Mouse (Mus musculus): ENCODE results near the gene Gata5. TPM values are rescaled to one million over a fixed set of nuclear protein-coding genes. Genes with fewer than 3 reads are reported as not detected.

The Gata5 gene
- polyA plus RNA-seq, 1 experiment from 2014 or later, result 0.57 TPM

- Histone ChIP-seq H3K27ac (replicated peaks) (no peak overlapping the region), H3K9me3 (no peaks in the 10 kb centered on the region), H3K36me3 (replicated peaks) (no peaks in the 10 kb centered on the region), H3K4me3 (no peak overlapping the region), H3K27me3 (replicated peaks; ENCODE audit: low read depth, poor library complexity, severe bottlenecking) (peaks cover 46% of the 10 kb centered on the region), H3K4me1 (peaks cover 16% of the 10 kb centered on the region)
- WGBS, result 63% methylated on average over 2 of the region's 2 CpGs
- no peak for DNase-seq (ENCODE audit: low spot score)
Observed at GRCm38 (mm10) chr2:180342189-180342588, 7.7 kb upstream of the Gata5 start.

GRCm38 (mm10) chr2:180341229-180341628 lies 6.7 kb upstream of the Gata5 start:
- Histone ChIP-seq H3K36me3 (replicated peaks) (no peaks in the 10 kb centered on the region), H3K9me3 (no peaks in the 10 kb centered on the region), H3K27me3 (replicated peaks; ENCODE audit: low read depth, poor library complexity, severe bottlenecking) (peaks cover 55% of the 10 kb centered on the region), H3K27ac (replicated peaks) (no peak overlapping the region), H3K4me1 (peaks cover 19% of the 10 kb centered on the region), H3K4me3 (no peak overlapping the region)
- 63% methylated on average over 8 of the region's 8 CpGs for WGBS
- no peak for DNase-seq (ENCODE audit: low spot score)

GRCm38 (mm10) chr2:180339886-180340285 lies 5.4 kb upstream of the Gata5 start:
- Histone ChIP-seq H3K27me3 (replicated peaks; ENCODE audit: low read depth, poor library complexity, severe bottlenecking) (peaks cover 69% of the 10 kb centered on the region), H3K4me1 (peaks cover 29% of the 10 kb centered on the region), H3K4me3 (no peak overlapping the region), H3K27ac (replicated peaks) (no peak overlapping the region), H3K36me3 (replicated peaks) (no peaks in the 10 kb centered on the region), H3K9me3 (no peaks in the 10 kb centered on the region)
- 76% methylated on average over 11 of the region's 11 CpGs for WGBS
- no peak for DNase-seq (ENCODE audit: low spot score)

- under 1% methylated on average over 69 of the region's 69 CpGs for WGBS
- Histone ChIP-seq H3K4me3 (peak overlapping the region; percentile 57), H3K27ac (replicated peaks) (no peak overlapping the region; the same call in 1 of the 2 replicates), H3K36me3 (replicated peaks) (no peaks in the 10 kb centered on the region), H3K4me1 (peaks cover 40% of the 10 kb centered on the region), H3K9me3 (no peaks in the 10 kb centered on the region), H3K27me3 (replicated peaks; ENCODE audit: low read depth, poor library complexity, severe bottlenecking) (peaks cover 91% of the 10 kb centered on the region)
- DNase-seq (ENCODE audit: low spot score), result peak; percentile 55
Observed at GRCm38 (mm10) chr2:180333778-180334550, 535 bp downstream of the Gata5 start.

GRCm38 (mm10) chr2:180329466-180329865 lies 5.0 kb downstream of the Gata5 start:
- no peak overlapping the region for H3K4me3 ChIP-seq
- peaks cover 9% of the 10 kb centered on the region for H3K4me1 ChIP-seq
- H3K27ac ChIP-seq (replicated peaks), result no peak overlapping the region
- no peak for DNase-seq (ENCODE audit: low spot score)
- WGBS, result 93% methylated on average over 1 of the region's 1 CpGs
- peaks cover 49% of the 10 kb centered on the region for H3K27me3 ChIP-seq (replicated peaks; ENCODE audit: low read depth, poor library complexity, severe bottlenecking)
- no peaks in the 10 kb centered on the region for H3K9me3 ChIP-seq
- no peaks in the 10 kb centered on the region for H3K36me3 ChIP-seq (replicated peaks)

- Histone ChIP-seq H3K4me1 (peaks cover 15% of the 10 kb centered on the region), H3K27me3 (replicated peaks; ENCODE audit: low read depth, poor library complexity, severe bottlenecking) (peaks cover 5% of the 10 kb centered on the region; the same call in 1 of the 2 replicates), H3K27ac (replicated peaks) (no peak overlapping the region), H3K36me3 (replicated peaks) (no peaks in the 10 kb centered on the region), H3K9me3 (no peaks in the 10 kb centered on the region), H3K4me3 (no peak overlapping the region)
- 33% methylated on average over 14 of the region's 14 CpGs for WGBS
- peak; percentile 26 for DNase-seq (ENCODE audit: low spot score)
Observed at GRCm38 (mm10) chr2:180322674-180323355, 11.7 kb downstream of the Gata5 start.

- Histone ChIP-seq H3K4me1 (peaks cover 15% of the 10 kb centered on the region), H3K4me3 (no peak overlapping the region), H3K27ac (replicated peaks) (no peak overlapping the region), H3K27me3 (replicated peaks; ENCODE audit: low read depth, poor library complexity, severe bottlenecking) (peaks cover 9% of the 10 kb centered on the region; the same call in 1 of the 2 replicates), H3K9me3 (no peaks in the 10 kb centered on the region), H3K36me3 (replicated peaks) (no peaks in the 10 kb centered on the region)
- DNase-seq (ENCODE audit: low spot score), result no peak
- WGBS, result 72% methylated on average over 4 of the region's 4 CpGs
Observed at GRCm38 (mm10) chr2:180320216-180320615, 14.3 kb downstream of the Gata5 start.

- Histone ChIP-seq H3K9me3 (no peaks in the 10 kb centered on the region), H3K4me1 (peaks cover 6% of the 10 kb centered on the region), H3K27ac (replicated peaks) (no peak overlapping the region), H3K4me3 (no peak overlapping the region), H3K27me3 (replicated peaks; ENCODE audit: low read depth, poor library complexity, severe bottlenecking) (peaks cover 9% of the 10 kb centered on the region; the same call in 1 of the 2 replicates), H3K36me3 (replicated peaks) (no peaks in the 10 kb centered on the region)
- 85% methylated on average over 7 of the region's 7 CpGs for WGBS
- DNase-seq (ENCODE audit: low spot score), result no peak
Observed at GRCm38 (mm10) chr2:180317591-180317990, 16.9 kb downstream of the Gata5 start.

- H3K27ac ChIP-seq (replicated peaks), result no peak overlapping the region
- 85% methylated on average over 2 of the region's 2 CpGs for WGBS
Observed at GRCm38 (mm10) chr2:180314292-180314691, 20.2 kb downstream of the Gata5 start.

GRCm38 (mm10) chr2:180311147-180311546 lies 23.4 kb downstream of the Gata5 start:
- Histone ChIP-seq H3K36me3 (replicated peaks) (no peaks in the 10 kb centered on the region), H3K27ac (replicated peaks) (no peak overlapping the region), H3K9me3 (no peaks in the 10 kb centered on the region), H3K4me3 (no peak overlapping the region), H3K4me1 (no peaks in the 10 kb centered on the region), H3K27me3 (replicated peaks; ENCODE audit: low read depth, poor library complexity, severe bottlenecking) (no peaks in the 10 kb centered on the region)
- DNase-seq (ENCODE audit: low spot score), result no peak
- 84% methylated on average over 4 of the region's 4 CpGs for WGBS

More at GRCm38 (mm10) chr2:180314292-180314691, 20.2 kb downstream of the Gata5 start:
- Histone ChIP-seq H3K4me3 (no peak overlapping the region), H3K27me3 (replicated peaks; ENCODE audit: low read depth, poor library complexity, severe bottlenecking) (peaks cover 9% of the 10 kb centered on the region; the same call in 1 of the 2 replicates), H3K9me3 (no peaks in the 10 kb centered on the region), H3K4me1 (no peaks in the 10 kb centered on the region), H3K36me3 (replicated peaks) (no peaks in the 10 kb centered on the region)
- DNase-seq (ENCODE audit: low spot score), result no peak

- 60% methylated on average over 2 of the region's 2 CpGs for WGBS
- H3K4me1 ChIP-seq, result no peaks in the 10 kb centered on the region
- no peaks in the 10 kb centered on the region for H3K27me3 ChIP-seq (replicated peaks; ENCODE audit: low read depth, poor library complexity, severe bottlenecking)
- H3K36me3 ChIP-seq (replicated peaks), result no peaks in the 10 kb centered on the region
- no peak overlapping the region for H3K4me3 ChIP-seq
- no peak for DNase-seq (ENCODE audit: low spot score)
- H3K27ac ChIP-seq (replicated peaks), result no peak overlapping the region
- H3K9me3 ChIP-seq, result no peaks in the 10 kb centered on the region
Observed at GRCm38 (mm10) chr2:180307680-180308079, 26.8 kb downstream of the Gata5 start.

- Histone ChIP-seq H3K36me3 (replicated peaks) (no peaks in the 10 kb centered on the region), H3K27ac (replicated peaks) (no peak overlapping the region), H3K4me3 (no peak overlapping the region), H3K4me1 (no peaks in the 10 kb centered on the region), H3K27me3 (replicated peaks; ENCODE audit: low read depth, poor library complexity, severe bottlenecking) (no peaks in the 10 kb centered on the region), H3K9me3 (0 out of 2 replicates have a peak, but pooled peaks cover 4% of the 10 kb centered on the region)
- no peak for DNase-seq (ENCODE audit: low spot score)
- WGBS, result 90% methylated on average over 8 of the region's 8 CpGs
Observed at GRCm38 (mm10) chr2:180306423-180307168, 27.9 kb downstream of the Gata5 start.

All from embryonic facial prominence, embryonic 10.5 days (tissue).